Mouse (Mus musculus): ENCODE measurements around the gene Reck.

Gene Reck

GRCm38 (mm10) chr4:43906443-43906842, 31.1 kb downstream of the Reck start:
- peak in 1 of 2 experiments; percentile 68 for DNase-seq

- peak in 1 of 2 experiments; percentile 4 for DNase-seq
Observed at GRCm38 (mm10) chr4:43918221-43918620, 42.9 kb downstream of the Reck start.

GRCm38 (mm10) chr4:43920602-43921001, 45.3 kb downstream of the Reck start:
- DNase-seq, result no peak

- DNase-seq, result no peak
Observed at GRCm38 (mm10) chr4:43925125-43925524, 49.8 kb downstream of the Reck start.

- DNase-seq, result peak; percentile 57 to 83
Observed at GRCm38 (mm10) chr4:43925779-43926178, 50.4 kb downstream of the Reck start.

GRCm38 (mm10) chr4:43927826-43928225, 52.5 kb downstream of the Reck start:
- DNase-seq, result peak in 1 of 2 experiments; percentile 23

GRCm38 (mm10) chr4:43931877-43932276, 56.5 kb downstream of the Reck start:
- no peak for DNase-seq

GRCm38 (mm10) chr4:43936186-43936585, 60.9 kb downstream of the Reck start:
- DNase-seq, result no peak

GRCm38 (mm10) chr4:43936749-43937674, 61.7 kb downstream of the Reck start:
- DNase-seq, result no peak

GRCm38 (mm10) chr4:43941315-43941714, 66.0 kb downstream of the Reck start:
- no peak for DNase-seq

- DNase-seq, result no peak
Observed at GRCm38 (mm10) chr4:43942421-43942820, 67.1 kb downstream of the Reck start.

GRCm38 (mm10) chr4:43947571-43947970, 72.2 kb downstream of the Reck start:
- DNase-seq, result no peak

- peak in 1 of 2 experiments; percentile 61 for DNase-seq
Observed at GRCm38 (mm10) chr4:43957292-43957845, 82.0 kb downstream of the Reck start, which contains the start of gene Glipr2. Glipr2 (plus strand) TSS chr4:43957401.

- no peak for DNase-seq
Observed at GRCm38 (mm10) chr4:43957846-43958461, 82.6 kb downstream of the Reck start.

- DNase-seq, result no peak
Observed at GRCm38 (mm10) chr4:43959523-43960179, 84.3 kb downstream of the Reck start.

- DNase-seq, result no peak
Observed at GRCm38 (mm10) chr4:43960207-43960606, 84.9 kb downstream of the Reck start.

- peak; percentile 54 to 56 for DNase-seq
Observed at GRCm38 (mm10) chr4:43964326-43964833, 89.0 kb downstream of the Reck start.

GRCm38 (mm10) chr4:43964951-43965684, 89.8 kb downstream of the Reck start:
- DNase-seq, result no peak

- no peak for DNase-seq
Observed at GRCm38 (mm10) chr4:43965856-43966535, 90.7 kb downstream of the Reck start.

- DNase-seq, result peak; percentile 66 to 72
Observed at GRCm38 (mm10) chr4:43968650-43969049, 93.3 kb downstream of the Reck start.

- no peak for DNase-seq
Observed at GRCm38 (mm10) chr4:43969373-43969772, 94.0 kb downstream of the Reck start.
